Mouse (Mus musculus): ENCODE results near the gene Slc9a4.
"Not testable (repeated sequence)": the region's sequence is repeated elsewhere in the genome, so short reads cannot be mapped to it uniquely, and the experiment has no call there.

The Slc9a4 gene

DNA sequence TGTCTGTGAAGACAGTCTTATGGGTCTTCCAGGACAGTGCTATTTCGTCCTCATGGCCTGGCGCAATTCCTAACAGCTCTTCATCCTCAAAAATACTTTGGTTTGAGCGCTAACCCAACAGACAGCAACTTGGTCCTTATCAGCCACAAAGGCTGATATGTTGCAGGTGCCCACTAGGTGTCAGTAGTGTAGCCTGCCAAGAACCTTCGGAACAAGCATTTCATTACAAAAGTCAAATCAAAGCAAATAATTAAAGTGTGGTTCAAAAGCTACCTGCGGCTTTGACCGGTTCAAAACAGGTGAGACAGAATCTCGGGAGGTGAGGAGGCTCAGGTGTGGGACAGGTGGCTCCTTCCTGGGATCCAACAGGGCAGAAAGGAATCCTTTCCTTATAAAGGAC, at the start of gene Slc9a4:
Slc9a4 (plus strand) TSS at position 298 of the 400 bp plus-strand sequence.
- ATAC-seq (ENCODE audit: insufficient number of reproducible peaks, low FRiP score, low TSS enrichment): no peak

DNA sequence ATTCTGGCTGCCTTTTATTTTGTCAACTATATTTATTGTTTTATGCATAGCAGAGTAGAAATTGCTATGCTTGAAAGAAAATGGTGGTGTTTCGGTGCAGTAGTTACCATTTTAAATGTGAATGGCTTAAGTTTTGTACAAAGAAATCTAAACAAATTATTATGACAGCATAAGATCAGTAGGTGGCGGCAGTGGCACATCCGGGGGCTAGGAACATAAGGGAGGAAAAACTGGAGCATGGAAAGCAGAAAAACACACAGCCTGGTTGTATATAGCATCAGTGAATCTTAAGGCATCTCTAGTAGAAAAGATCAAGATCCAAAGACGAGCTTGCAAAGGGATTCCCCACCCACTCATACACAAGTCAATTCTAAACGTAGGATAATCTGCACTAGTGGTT, 42.3 kb upstream of the Slc9a4 start:
- no peak for ATAC-seq (ENCODE audit: insufficient number of reproducible peaks, low FRiP score, low TSS enrichment)

DNA sequence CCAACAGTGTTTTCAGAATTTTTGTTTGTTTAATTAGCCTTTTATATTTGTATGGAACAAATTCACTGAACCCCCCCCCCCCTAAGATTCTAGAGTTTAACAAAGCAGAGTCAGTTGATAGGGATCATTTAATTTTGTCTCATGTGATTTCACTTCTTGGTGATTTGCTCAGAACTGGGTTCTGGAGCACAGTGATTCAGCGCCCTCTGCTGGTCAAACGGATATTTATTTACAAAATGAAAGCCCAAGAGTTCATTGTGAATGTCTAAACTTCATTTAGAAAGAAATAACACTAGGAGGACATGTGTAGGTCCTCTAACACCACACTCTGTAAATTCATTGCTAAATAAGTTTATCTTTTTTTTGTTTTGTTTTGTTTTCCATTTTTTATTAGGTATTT, 35.2 kb upstream of the Slc9a4 start:
- no peak for ATAC-seq (ENCODE audit: insufficient number of reproducible peaks, low FRiP score, low TSS enrichment)

DNA sequence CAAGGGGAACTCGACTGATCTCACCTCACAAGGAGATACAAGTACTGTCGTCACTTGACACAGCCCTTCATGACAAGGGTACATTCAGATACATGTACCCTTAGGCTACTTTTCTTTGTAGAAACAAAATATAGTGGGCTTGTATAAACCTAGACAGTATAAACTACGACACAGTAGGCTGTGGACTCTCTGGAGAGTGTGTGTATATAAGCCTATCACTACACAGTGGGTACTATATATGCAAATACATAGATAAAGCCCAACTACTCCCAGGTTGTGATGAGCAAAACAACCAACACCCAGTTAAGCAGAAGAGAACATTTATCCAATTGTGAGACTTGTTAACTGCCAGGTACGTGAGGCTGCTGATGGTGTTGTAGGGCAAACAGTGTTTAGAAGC, 33.2 kb upstream of the Slc9a4 start:
- no peak for ATAC-seq (ENCODE audit: insufficient number of reproducible peaks, low FRiP score, low TSS enrichment)

DNA sequence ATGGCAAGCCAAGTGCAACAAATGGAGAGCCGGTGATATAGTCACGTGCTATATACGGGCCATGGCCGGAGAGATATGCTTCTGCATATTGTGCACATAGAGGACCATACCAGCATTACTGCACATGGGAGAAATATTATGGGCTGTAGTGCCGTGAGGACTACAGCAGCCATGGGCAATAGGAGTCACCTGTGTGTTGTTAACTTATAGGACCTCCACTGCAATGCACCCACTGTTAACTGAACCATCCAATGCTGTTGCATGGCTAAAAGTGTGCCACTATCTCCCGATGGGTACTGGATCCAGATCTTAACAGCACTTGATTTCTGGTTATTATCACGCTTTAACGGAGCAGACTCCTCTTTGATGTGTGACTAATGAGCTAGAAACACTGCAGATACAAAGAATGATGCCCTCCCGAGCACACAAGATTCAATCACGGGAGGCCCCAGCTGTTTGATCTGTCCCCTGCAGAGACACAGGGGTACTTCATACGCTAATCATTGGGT, 32.8 kb upstream of the Slc9a4 start:
- no peak for ATAC-seq (ENCODE audit: insufficient number of reproducible peaks, low FRiP score, low TSS enrichment)

DNA sequence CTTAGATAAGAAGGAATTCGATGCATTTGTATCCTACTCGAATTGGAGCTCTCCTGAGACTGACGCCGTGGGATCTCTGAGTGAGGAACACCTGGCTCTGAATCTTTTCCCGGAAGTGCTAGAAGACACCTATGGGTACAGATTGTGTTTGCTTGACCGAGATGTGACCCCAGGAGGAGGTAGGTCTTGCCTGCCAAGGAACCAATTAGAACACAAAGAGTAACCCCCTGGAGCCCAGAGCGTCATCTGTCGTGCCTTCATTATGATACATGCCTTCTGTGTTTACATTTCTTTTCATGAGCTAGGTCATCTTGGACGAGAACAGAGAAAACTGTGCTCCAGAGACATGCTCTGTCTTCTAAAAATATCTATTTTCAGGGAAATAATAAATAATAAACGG, 32.1 kb upstream of the Slc9a4 start:
- ATAC-seq (ENCODE audit: insufficient number of reproducible peaks, low FRiP score, low TSS enrichment): no peak

DNA sequence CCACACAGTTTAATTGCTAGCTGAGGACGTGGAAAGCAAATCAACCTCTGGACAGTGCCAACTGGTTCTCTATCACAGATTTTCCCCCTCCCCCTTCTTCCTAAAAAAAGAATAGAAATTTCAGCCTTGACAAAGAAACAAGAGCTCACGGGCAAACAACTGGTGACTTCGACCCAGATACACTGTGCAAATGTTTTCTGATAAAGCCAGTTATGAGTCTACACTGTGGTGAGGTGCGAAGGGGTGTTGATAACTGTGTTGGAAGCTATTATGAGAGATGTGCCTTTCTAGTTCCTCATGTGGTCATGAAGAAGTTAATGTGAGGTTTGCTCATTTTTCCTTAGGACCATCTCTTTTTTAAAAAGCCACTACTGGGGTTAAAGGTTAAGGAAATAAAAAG, 10.5 kb upstream of the Slc9a4 start:
- no peak for ATAC-seq (ENCODE audit: insufficient number of reproducible peaks, low FRiP score, low TSS enrichment)

DNA sequence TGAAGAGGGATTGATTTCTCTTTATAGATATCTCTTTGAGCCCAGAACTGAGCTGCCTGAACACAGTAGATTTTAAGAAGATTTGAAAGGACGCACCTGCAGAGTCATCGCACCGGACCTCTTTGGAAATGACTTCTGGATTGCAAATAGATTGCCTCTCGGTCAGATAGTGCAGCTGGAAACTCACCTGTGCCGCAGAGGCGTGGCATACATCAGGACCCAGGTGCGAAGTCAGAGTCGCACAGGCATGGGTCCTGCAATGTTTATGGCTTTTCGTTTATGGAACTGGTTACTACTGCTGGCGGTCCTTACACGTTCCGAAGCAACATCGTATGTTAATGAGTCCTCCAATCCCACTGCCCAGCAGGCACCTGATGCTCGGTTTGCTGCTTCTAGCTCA, 388 bp downstream of the Slc9a4 start:
- ATAC-seq (ENCODE audit: insufficient number of reproducible peaks, low FRiP score, low TSS enrichment): no peak

DNA sequence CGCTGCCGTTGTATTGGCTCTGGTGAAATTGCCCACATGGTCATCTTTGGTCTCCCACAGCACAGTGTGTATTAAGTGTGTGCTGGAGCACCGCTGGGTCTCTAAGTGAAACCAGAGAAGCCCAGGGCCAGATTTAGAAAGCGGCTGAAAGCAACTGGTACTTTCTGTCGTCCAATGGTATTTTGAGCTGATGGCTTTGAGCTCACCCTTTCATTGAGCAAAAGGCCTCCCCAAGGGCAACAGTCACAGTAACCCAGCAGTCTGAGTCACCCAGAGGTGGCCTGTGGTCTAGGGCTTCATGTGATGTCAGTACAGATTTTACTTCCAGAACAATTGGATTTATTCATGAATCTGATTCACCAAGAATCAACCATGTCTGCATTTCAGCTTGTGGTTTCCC, 6.9 kb downstream of the Slc9a4 start:
- ATAC-seq (ENCODE audit: insufficient number of reproducible peaks, low FRiP score, low TSS enrichment): no peak

DNA sequence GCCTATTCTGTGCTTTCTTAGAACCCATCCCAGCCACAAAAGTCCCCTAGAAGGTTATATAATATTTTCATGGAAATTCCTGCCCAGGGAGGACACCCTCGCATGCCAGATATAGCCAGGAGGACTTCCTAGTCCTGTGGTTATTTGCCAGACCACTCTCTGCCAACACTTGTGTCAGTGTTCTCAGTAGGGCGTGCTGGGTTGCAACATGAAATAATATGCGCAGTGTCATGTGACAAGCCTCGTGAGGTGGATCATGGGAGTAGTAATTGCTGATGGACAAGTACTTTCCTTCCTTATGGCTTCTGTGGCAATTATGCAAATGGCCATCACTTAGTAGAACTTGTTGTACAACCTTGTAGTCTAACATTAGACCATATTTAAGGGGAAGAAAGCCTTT, 11.1 kb downstream of the Slc9a4 start:
- no peak for ATAC-seq (ENCODE audit: insufficient number of reproducible peaks, low FRiP score, low TSS enrichment)

DNA sequence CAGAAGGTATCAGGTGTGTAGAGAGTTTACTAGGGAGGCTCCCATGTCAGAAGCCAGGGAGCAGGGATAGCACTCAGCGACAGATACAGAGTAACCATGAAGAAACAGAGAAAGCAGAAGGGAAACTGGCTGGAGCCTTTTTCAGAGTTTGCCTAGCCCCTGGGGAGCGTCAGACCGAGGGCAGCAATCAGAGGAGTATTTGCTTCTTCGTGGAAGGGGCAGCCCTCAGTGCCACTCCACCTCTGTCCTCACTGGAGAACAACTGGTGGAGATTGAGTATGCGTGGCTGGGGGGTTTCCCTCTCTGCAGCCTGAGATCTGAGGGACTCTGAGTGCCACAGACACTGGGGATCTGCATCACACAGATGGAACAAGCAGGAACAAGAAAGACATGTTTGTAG, 17.9 kb downstream of the Slc9a4 start:
- ATAC-seq (ENCODE audit: insufficient number of reproducible peaks, low FRiP score, low TSS enrichment): no peak

DNA sequence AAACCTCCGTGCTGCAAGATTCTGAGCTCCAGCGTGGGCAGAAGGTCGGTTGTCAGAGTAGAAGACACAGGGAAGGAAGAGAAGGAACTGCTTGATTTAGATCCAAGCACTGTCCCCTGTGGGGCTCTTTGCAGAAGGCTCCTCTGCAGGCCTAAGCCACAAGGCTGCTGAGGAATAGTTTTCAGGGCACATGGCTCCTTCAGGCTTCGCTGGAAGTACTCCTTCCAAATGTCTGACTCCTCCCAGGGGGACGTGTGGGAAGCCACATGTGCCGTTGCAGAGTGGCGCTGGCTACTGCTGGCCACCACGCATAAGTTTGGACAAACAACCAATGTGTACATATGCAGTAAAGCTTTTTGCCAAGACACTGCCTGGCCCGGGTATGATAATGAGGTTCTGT, 19.8 kb downstream of the Slc9a4 start:
- ATAC-seq (ENCODE audit: insufficient number of reproducible peaks, low FRiP score, low TSS enrichment): not testable (repeated sequence)

DNA sequence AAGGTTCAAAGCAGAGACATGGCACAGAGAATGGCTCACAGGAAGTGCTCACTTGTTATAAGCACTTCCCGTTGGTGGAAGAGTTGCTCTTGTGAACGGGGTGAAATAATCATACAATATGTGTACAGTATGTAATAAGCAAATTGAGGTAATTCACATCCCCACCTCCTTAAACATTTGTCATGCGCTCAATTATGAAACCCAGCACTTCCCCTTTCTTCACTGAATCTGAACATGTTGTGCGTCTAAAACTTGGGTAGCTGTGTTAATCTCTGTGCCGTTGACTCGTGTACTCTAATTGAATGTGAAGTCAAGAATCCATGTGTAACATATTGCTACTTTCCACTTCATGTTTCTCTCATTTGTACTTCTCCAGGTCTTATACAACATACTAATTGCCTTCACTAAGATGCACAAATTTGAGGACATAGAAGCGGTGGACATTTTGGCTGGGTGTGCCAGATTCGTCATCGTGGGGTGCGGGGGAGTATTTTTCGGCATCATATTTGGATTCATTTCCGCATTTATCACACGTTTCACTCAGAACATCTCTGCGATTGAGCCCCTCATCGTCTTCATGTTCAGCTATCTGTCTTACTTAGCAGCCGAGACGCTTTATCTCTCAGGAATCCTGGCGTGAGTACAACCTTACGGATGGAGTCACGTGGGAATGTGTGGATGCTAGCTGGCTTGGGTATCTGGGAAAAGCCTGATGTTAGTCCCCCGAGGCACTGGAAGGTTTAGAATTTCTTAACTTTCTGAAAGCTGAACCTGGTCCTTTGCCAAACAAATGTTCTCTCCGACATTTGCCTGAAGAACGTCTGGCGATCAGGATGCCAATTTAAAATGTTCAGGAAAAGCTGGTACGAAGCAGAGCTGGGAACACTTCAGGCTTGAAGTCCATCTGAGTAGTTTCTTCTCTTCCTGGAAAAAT, 20.8 kb downstream of the Slc9a4 start:
- ATAC-seq (ENCODE audit: insufficient number of reproducible peaks, low FRiP score, low TSS enrichment): no peak

DNA sequence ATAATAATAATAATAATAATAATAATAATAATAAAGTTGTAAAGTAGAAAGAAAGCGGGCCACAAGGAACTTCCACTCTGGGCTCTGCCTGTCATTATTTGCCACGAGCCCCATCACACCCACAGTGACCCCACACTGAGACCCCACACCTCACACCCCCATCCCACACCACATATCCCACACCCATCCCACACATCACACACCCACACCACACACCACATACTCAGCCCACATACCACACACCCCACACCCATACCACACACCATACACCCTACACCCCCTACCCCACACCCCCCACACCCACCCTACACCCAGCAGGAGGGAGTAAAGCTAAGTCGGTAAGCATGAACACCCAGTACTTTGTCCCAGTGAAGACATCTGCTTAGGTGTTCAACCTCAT, 21.6 kb downstream of the Slc9a4 start:
- no peak for ATAC-seq (ENCODE audit: insufficient number of reproducible peaks, low FRiP score, low TSS enrichment)

DNA sequence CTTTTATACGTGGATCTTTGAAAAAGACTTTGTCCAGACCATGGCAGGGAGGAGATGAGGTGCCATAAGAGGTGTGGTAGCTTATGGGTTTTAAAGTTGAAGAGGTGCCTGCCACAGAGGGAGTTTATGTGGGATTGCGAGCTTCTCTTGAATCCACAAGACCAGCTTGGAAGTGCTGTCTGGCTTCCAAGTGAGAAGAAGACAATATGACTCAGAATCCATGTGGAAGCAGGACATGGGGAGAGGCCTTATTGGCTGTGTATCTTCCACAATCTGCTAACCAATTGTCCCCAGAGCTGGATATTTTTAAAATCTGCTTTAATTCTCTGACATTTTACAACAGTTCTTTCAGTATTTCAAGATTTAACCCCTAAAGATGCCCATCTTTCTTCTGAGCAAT, 33.3 kb downstream of the Slc9a4 start:
- ATAC-seq (ENCODE audit: insufficient number of reproducible peaks, low FRiP score, low TSS enrichment): no peak

DNA sequence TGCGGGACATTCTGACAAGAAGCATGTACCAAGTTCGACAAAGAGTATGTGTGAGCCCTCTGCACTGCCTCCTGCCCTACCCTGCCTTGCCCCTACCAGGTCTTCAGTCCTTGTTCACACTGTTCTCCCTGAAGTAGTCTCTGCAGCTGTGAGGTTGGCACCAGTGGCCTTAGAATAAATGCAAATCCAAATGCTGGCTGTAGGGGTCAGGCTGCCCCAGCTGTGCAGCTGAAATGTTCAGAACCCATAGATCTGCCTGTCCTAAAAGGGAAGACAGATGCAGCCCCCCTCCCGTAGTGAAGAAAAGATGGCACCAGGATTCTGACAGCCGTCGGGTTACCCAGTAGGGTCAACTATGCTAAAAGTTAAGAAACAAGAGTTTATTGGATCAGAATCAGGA, 39.2 kb downstream of the Slc9a4 start:
- ATAC-seq (ENCODE audit: insufficient number of reproducible peaks, low FRiP score, low TSS enrichment): no peak

DNA sequence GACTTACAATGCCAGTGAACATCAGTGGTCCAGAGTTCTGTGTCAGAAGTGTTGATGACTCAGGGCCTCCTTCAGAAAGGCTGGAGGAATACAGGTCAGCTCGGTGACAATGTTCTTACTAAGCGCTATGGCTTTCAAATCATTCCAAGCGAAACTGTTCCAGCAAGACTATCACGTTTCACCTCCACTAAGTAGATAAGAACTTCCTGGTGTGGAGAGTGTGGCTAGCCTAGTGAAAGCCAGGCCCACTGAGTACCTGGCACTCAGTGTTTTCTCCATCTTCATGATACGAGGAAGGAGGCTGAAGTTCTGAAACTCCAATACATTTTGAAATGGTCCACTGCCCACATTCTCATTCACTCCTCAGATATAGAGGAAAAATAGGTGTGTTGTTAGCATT, 40.0 kb downstream of the Slc9a4 start:
- no peak for ATAC-seq (ENCODE audit: insufficient number of reproducible peaks, low FRiP score, low TSS enrichment)

DNA sequence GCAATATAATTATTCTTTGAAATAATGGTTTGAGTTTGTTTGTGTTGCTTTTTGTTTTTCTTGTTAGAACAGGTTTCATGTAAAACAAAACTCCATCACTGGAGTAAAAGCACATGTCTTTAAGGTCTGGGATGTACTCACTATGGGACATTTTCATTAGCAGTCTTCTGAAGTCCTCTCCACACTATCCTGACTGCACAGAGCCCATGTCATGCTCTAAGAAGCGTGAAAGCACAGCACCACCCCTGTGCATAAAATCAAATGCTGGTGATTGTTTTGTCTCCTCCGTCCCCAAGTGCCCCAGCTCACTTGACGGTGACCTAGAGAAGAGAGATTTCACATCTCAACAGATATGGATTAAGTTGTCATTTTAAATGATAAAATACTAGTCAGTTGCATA, 45.1 kb downstream of the Slc9a4 start:
- no peak for ATAC-seq (ENCODE audit: insufficient number of reproducible peaks, low FRiP score, low TSS enrichment)

DNA sequence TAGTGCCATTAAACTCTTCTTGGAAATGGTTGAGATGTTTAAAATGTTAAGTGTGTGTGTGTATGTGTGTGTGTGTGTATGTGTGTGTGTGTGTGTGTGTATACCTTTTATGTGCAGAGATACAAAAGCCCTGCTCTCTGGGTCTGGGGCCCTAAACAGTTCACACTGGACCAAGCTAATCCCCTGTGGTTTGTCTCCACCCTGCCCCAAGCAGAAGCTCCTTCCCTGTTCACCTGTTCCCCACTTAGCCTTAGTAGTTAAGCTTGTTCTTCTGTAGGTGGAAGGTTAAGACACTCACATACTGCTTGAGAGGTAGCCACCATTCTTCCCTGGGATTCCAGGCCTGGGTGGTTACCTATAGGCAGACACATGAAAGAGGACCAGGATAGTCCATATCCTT, 47.1 kb downstream of the Slc9a4 start:
- no peak for ATAC-seq (ENCODE audit: insufficient number of reproducible peaks, low FRiP score, low TSS enrichment)

DNA sequence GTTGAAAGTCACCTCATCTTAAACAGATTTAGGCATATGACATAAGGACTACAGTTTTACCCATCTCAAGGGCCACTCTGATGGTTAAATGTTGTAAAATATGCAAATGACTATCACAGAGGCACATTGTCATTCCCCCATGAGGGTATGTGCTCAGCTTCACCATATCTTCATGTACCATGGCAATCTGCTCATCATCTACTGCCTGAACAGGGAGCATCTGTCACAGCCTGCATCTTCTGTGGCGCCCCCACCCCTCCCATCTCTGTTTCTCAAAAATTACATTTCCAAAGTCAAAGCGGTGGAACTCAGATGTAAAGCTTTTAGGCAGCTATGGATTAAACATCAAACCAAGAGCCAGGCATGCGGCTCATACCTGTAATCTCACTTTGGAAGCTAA, 48.6 kb downstream of the Slc9a4 start:
- ATAC-seq (ENCODE audit: insufficient number of reproducible peaks, low FRiP score, low TSS enrichment): no peak

DNA sequence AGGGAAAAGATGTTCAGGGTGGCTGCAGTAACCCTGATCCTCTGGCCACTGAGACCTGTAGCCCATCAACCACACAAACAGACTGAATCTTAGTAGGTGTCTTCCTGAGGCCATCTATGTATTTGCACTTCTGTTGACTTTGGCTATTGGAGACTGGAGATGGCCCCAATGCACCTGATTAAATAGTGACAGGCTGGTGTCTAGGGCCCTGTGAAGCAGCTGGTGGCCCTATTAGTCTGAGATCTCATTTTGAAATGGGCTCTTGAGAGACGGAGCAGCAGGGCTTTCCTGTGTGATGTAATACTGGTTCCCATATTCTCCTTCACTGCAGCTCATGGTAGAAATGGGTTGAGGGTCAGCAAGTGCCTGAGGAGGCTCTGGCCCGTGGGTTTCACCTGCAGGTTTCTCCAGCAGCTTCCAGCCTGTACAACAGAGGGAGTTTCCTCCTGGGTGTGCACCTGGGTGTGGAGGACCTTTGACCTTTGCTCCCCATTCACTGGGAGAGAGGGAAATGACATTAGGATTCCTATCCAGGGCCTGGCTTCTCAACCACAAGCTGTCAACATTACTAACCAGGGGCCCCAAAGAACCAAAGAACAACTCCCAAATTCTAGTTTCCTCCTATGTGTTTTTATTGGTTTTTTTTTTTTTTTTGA, 52.7 kb downstream of the Slc9a4 start:
- ATAC-seq (ENCODE audit: insufficient number of reproducible peaks, low FRiP score, low TSS enrichment): no peak

DNA sequence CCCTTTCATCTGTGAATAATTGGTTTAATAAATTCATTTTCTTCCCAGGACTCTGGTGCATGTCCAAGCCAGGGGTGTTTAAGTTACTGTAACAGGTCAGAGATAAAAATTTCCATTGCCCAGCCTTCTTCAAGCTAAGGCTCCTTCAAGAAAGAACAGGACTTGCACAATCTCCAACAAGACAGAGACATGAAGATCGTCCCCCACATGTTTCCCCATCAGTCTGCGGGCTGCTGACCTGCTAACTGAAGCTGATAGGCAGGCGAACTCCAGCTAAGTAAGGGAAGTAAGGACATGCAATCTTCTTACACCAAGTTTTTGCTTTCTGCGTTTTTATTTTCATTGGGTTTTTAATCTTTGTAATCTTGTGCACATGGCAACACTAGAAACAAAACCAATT, 54.7 kb downstream of the Slc9a4 start:
- no peak for ATAC-seq (ENCODE audit: insufficient number of reproducible peaks, low FRiP score, low TSS enrichment)
